Mouse (Mus musculus): ENCODE results near the gene Sumo2.

DNA sequence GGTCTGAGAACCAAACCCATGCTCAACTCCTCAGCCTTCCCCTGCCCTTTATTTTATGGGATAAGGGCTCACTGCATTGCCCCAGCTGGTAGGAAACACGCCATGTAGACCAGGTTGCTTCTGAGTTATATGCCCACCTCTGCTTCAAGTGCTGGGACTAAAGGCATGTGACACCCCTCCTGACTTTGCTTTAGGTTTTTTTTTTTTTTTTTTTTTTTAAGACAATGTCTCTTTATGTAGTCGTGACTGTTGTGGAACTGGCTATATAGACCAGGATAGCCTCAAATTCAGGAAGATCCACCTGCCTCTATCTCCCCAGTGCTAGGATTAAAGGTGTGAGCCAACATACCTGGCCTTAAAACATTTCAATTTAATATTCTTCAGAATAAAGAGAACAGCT is 13.4 kb downstream of the Sumo2 start:
- TF ChIP-seq CTCF (IDR thresholded peaks at IDR 0.05; ENCODE audit: borderline replicate concordance, control insufficient read depth, extremely low read depth, insufficient read depth, low read length, poor library complexity) (no peak), POLR2A (IDR thresholded peaks at IDR 0.05; ENCODE audit: control insufficient read depth, extremely low read depth, insufficient read depth, low read length, poor library complexity) (no peak)

Measured in thymus, adult 2 months (tissue).